Comparison of ENCODE assay signal across 7 mouse cellular contexts in genomic region chr2:11602506-11603489, GRCm38 (mm10). TPM values are rescaled to one million over a fixed set of nuclear protein-coding genes. Genes with fewer than 3 reads are reported as not detected.
DNase-seq lines count a peak whose midpoint lies in the region; ATAC-seq lines count a peak whose summit lies in the region.

No protein-coding gene starts in this region.

- DNase-seq in adrenal gland, adult 2 months: peak; percentile 96
- DNase-seq in embryo, embryonic 11.5 days (ENCODE audit: low read depth, low spot score): peak; percentile 92
- DNase-seq in gastrocnemius, postnatal 36 days: peak; percentile 91 to 95
- DNase-seq in left cerebral cortex, postnatal 25 days (ENCODE audit: low spot score in 2 of 2): peak; percentile 95 to 97
- DNase-seq in midbrain, embryonic 10.5 days (ENCODE audit: low spot score): peak; percentile 93
- peak; percentile 96 for DNase-seq in right cerebral cortex, postnatal 4 days

- H3K27me3 ChIP-seq in intestine, embryonic 15.5 days (replicated peaks): no peaks in the 10 kb centered on the region
- no peaks in the 10 kb centered on the region for H3K27me3 ChIP-seq in midbrain, embryonic 10.5 days (ENCODE audit: low read depth, poor library complexity, severe bottlenecking)

- peaks cover 6% of the 10 kb centered on the region; the same call in 1 of the 2 replicates for H3K4me1 ChIP-seq in intestine, embryonic 15.5 days (replicated peaks)
- peaks cover 13% of the 10 kb centered on the region for H3K4me1 ChIP-seq in midbrain, embryonic 10.5 days

- intact Hi-C loops in gastrocnemius, postnatal 36 days (cut with DNase I): no loop called here
- intact Hi-C loops in left cerebral cortex, postnatal 25 days (cut with DNase I): loop anchor here (1.0 to 5.0 kb wide), 3 partner anchors 62 to 175 kb away; partner anchors contain the start of genes Ankrd16 and Fbh1

- under 1% methylated on average over 78 of the region's 78 CpGs for WGBS in intestine, embryonic 15.5 days
- WGBS in midbrain, embryonic 10.5 days: 1% methylated on average over 78 of the region's 78 CpGs

- ATAC-seq in intestine, embryonic 15.5 days: peak; percentile 99

- H3K4me2 ChIP-seq in intestine, embryonic 15.5 days (replicated peaks): peak overlapping the region; percentile 69

- H3K36me3 ChIP-seq in intestine, embryonic 15.5 days: peaks cover 7% of the 10 kb centered on the region; the same call in 1 of the 2 replicates
- H3K36me3 ChIP-seq in midbrain, embryonic 10.5 days: peaks cover 36% of the 10 kb centered on the region

- H3K27ac ChIP-seq in intestine, embryonic 15.5 days: peak overlapping the region; percentile 58
- H3K27ac ChIP-seq in midbrain, embryonic 10.5 days (replicated peaks): peak overlapping the region; percentile 97

- H3K9ac ChIP-seq in intestine, embryonic 15.5 days: peak overlapping the region; percentile 83

- peak overlapping the region; percentile 71 for H3K4me3 ChIP-seq in intestine, embryonic 15.5 days (replicated peaks)
- peak overlapping the region; percentile 96 for H3K4me3 ChIP-seq in midbrain, embryonic 10.5 days

- no peaks in the 10 kb centered on the region for H3K9me3 ChIP-seq in intestine, embryonic 15.5 days
- no peaks in the 10 kb centered on the region for H3K9me3 ChIP-seq in midbrain, embryonic 10.5 days (replicated peaks)

RNA-seq across cellular contexts. Expression of gene Rbm17, which starts 1.2 kb away (rescaled TPM):
- 100 to 1,000 TPM in 1 of 2 experiments, 10 to 100 TPM in 1; 98.1 to 104 TPM for total RNA-seq in adrenal gland, adult 2 months (2021)
- polyA plus RNA-seq in adrenal gland, adult 2 months (2012; rRNA removed): 12.8 and 21.1 TPM in 2 replicates
- 10 to 100 TPM; 45.3 to 53.5 TPM for total RNA-seq in gastrocnemius, postnatal 36 days (2021)
- polyA plus RNA-seq in intestine, embryonic 15.5 days (2015; fragmentation: Nextera tagmentation; extraction: Ambion mirVana): 128 and 138 TPM in 2 replicates
- total RNA-seq in left cerebral cortex, postnatal 25 days (2021): 10 to 100 TPM; 73.5 to 87.7 TPM
- polyA plus RNA-seq in midbrain, embryonic 10.5 days (2016; fragmentation: Nextera tagmentation; extraction: Ambion mirVana): 192 and 197 TPM in 2 replicates

RNA-seq across cellular contexts. Expression of gene Gm17490, which starts 23.3 kb away (rescaled TPM):
- total RNA-seq in adrenal gland, adult 2 months (2021): not detected
- not detected in 2 replicates for polyA plus RNA-seq in adrenal gland, adult 2 months (2012; rRNA removed)
- total RNA-seq in gastrocnemius, postnatal 36 days (2021): not detected
- polyA plus RNA-seq in intestine, embryonic 15.5 days (2015; fragmentation: Nextera tagmentation; extraction: Ambion mirVana): not detected in 2 replicates
- total RNA-seq in left cerebral cortex, postnatal 25 days (2021): not detected
- not detected in 2 replicates for polyA plus RNA-seq in midbrain, embryonic 10.5 days (2016; fragmentation: Nextera tagmentation; extraction: Ambion mirVana)

RNA-seq across cellular contexts. Expression of gene Il2ra, which starts 39.8 kb away (rescaled TPM):
- total RNA-seq in adrenal gland, adult 2 months (2021): under 1 TPM; 0.29 to 0.41 TPM
- 0.07 TPM in 1 of 2 replicates, not detected in the other for polyA plus RNA-seq in adrenal gland, adult 2 months (2012; rRNA removed)
- total RNA-seq in gastrocnemius, postnatal 36 days (2021): under 1 TPM; 0.41 to 0.69 TPM
- 0.03 and 0.06 TPM in 2 replicates for polyA plus RNA-seq in intestine, embryonic 15.5 days (2015; fragmentation: Nextera tagmentation; extraction: Ambion mirVana)
- not detected for total RNA-seq in left cerebral cortex, postnatal 25 days (2021)
- not detected in 2 replicates for polyA plus RNA-seq in midbrain, embryonic 10.5 days (2016; fragmentation: Nextera tagmentation; extraction: Ambion mirVana)

RNA-seq across cellular contexts. Expression of gene Pfkfb3, which starts 48.9 kb away (rescaled TPM):
- 100 to 1,000 TPM; 163 to 230 TPM for total RNA-seq in adrenal gland, adult 2 months (2021)
- 26.0 and 50.3 TPM in 2 replicates for polyA plus RNA-seq in adrenal gland, adult 2 months (2012; rRNA removed)
- total RNA-seq in gastrocnemius, postnatal 36 days (2021): 100 to 1,000 TPM; 128 to 161 TPM
- 18.9 and 20.7 TPM in 2 replicates for polyA plus RNA-seq in intestine, embryonic 15.5 days (2015; fragmentation: Nextera tagmentation; extraction: Ambion mirVana)
- 10 to 100 TPM; 27.5 to 30.0 TPM for total RNA-seq in left cerebral cortex, postnatal 25 days (2021)
- polyA plus RNA-seq in midbrain, embryonic 10.5 days (2016; fragmentation: Nextera tagmentation; extraction: Ambion mirVana): 13.3 TPM in 2 replicates

Comparison
In these comparisons a context has a peak if more than half of its experiments do, and no peak if none do; other contexts are left out.
1. Peak in every context shown above with its lines: DNase-seq, ATAC-seq, H3K4me3 ChIP-seq and H3K27ac ChIP-seq.